Mouse (Mus musculus) hindbrain, postnatal 0 days (tissue): ENCODE data around the gene Hoxd10. TPM values are rescaled to one million over a fixed set of nuclear protein-coding genes. Genes with fewer than 3 reads are reported as not detected.

Experiments
- ATAC-seq: fragments of 200-750 bp; cut with Nextera tagmentation; 2 replicates; pipeline ENCODE4 v1.8.0; 2017; ENCODE audit warnings: mild to moderate bottlenecking, moderate TSS enrichment, moderate library complexity
- DNase-seq: peaks from one replicate; pipeline ENCODE4 v3.0.0-alpha.2; 2015; ENCODE audit warnings: low spot score
- H3K27ac ChIP-seq: fragments of 300-500 bp; sonication (generic); 2 replicates; pipeline ENCODE4 v1.5.1; 2014; ENCODE audit warnings: mild to moderate bottlenecking
- H3K27me3 ChIP-seq: fragments of 300-500 bp; sonication (generic); 2 replicates; pipeline ENCODE4 v1.6.1; 2014; ENCODE audit warnings: low read length, mixed read lengths; ENCODE audit not compliant: insufficient read depth
- H3K36me3 ChIP-seq: fragments of 300-500 bp; sonication (generic); 2 replicates; pipeline ENCODE4 v1.6.1; 2014; ENCODE audit warnings: low read length, mixed read lengths; ENCODE audit not compliant: insufficient read depth
- H3K4me1 ChIP-seq: fragments of 300-500 bp; sonication (generic); 2 replicates; pipeline ENCODE4 v1.6.1; 2014; ENCODE audit warnings: antibody characterized with exemption, low read length, mixed read lengths; ENCODE audit not compliant: insufficient read depth
- H3K4me2 ChIP-seq: fragments of 300-500 bp; sonication (generic); 2 replicates; pipeline ENCODE4 v1.6.1; 2014; ENCODE audit warnings: low read depth, mild to moderate bottlenecking, low read length, moderate library complexity, mixed read lengths
- H3K4me3 ChIP-seq: fragments of 300-500 bp; sonication (generic); 2 replicates; pipeline ENCODE4 v1.5.1; 2014; ENCODE audit warnings: low read length
- H3K9ac ChIP-seq: fragments of 300-500 bp; sonication (generic); replicated peaks from 2 replicates; pipeline ENCODE4 v1.6.1; 2014; ENCODE audit warnings: mild to moderate bottlenecking, low read length, moderate library complexity, mixed read lengths
- H3K9me3 ChIP-seq: fragments of 300-500 bp; sonication (generic); 2 replicates; pipeline ENCODE4 v1.6.1; 2016; ENCODE audit warnings: low read length, mixed read lengths
- CTCF ChIP-seq: IDR thresholded peaks from 2 replicates; pipeline ENCODE4 v1.5.1; 2016; ENCODE audit warnings: antibody characterized with exemption, control low read depth, low read depth
- WGBS: fragments of 180-500 bp; shearing (Covaris S2); extraction: QIAGEN DNeasy Blood & Tissue Kit; methylation state at CpG from one replicate; pipeline ENCODE4 v1.1.7; 2014; 5-methylcytosine and 5-hydroxymethylcytosine counted together
- polyA plus RNA-seq: library from polyadenylated mRNA; unstranded; fragments of >200 nt; fragmentation: Nextera tagmentation; extraction: Ambion mirVana; gene quantifications from 2 replicates; pipeline ENCODE4 v1.2.1, GENCODE M21; 2015
- total RNA-seq: library from RNA; depleted of rRNA; stranded (reverse); fragments of >200 nt; gene quantifications from 2 replicates; pipeline ENCODE4 v1.2.3, GENCODE M21; 2014

The Hoxd10 gene
- total and polyA plus RNA-seq, 2 experiments from 2014 or later, result not detected

DNA sequence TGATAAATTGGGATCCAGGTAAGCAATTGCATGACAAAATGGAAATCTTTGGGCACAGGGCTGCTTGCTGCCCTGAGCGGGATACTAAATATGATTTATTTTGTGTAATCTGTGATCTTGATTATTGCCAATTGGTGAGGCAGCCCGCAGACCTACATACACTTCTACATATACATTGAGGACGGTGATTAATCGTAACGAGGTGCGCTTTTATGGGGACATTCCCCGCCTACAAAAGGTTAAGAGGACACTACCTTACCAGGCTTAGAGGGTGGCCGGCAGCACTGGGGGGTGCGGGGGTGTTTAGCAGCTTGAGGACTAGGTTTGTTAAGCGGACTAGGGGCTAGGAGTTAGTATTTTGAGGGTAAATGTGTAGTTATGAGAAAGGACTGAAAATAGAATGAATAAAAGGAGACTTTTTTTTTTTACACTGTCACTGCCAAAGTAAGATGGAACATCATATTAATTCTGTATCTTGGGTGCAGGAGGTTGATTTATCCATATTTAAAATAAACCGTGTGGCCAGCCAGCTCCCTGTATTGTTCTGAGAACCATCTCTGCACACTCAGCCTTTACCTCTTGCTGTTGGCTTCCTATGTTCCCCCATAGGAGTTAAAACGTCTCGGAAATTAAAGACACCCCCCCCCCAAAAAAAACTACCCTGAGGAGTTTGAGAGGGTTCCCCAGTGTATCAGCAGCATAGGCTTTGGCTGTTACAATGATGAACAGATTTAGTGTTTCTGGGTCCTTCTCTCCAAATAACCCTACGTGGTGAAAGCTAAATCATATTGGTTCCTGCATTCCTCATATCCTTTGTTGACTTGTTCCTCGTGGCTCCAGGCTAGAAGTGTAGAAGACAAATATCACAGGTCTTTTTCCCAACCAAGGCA is 45.2 kb downstream of the Hoxd10 start:
- peak overlapping the region; percentile 49 for H3K4me2 ChIP-seq
- WGBS, result 3% methylated on average over 15 of the region's 15 CpGs
- peak overlapping the region; percentile 84 for H3K27ac ChIP-seq

DNA sequence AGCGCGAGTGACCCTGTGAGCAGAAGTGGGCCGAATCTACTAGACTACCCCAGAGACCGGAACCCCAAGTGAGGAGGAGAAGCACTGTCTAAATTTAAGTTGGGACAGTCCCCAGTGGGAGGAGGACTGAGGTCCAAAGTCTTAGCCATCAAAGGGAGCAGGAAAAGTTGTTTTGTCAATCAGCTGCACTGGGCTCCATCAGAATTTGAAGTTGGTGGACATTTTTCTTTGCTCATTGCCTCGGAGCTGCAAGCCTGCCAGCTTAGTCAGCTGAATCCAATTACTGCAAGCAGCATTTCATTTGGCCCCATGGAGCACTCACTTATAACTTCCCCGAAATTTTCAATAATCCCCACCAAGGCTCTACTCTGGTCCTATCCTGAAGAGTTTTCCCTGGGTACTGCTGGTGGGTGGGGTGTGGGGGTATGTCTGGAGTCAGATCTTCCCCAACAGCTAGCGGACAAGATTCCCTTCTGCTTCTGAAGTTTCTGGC is 45.9 kb downstream of the Hoxd10 start:
- Histone ChIP-seq H3K4me2 (peak overlapping the region; percentile 49), H3K4me1 (no peaks in the 10 kb centered on the region), H3K36me3 (no peaks in the 10 kb centered on the region), H3K9ac (peak overlapping the region; percentile 53), H3K27me3 (peaks cover 57% of the 10 kb centered on the region), H3K27ac (peak overlapping the region; percentile 84), H3K9me3 (no peaks in the 10 kb centered on the region), H3K4me3 (peak overlapping the region; percentile 33)
- TF ChIP-seq CTCF, result no peak
- ATAC-seq (no peak), DNase-seq (peak; percentile 45)
- WGBS, result 12% methylated on average over 7 of the region's 7 CpGs

More for the DNA sequence above, 45.2 kb downstream of the Hoxd10 start:
- Histone ChIP-seq H3K36me3 (no peaks in the 10 kb centered on the region), H3K4me1 (no peaks in the 10 kb centered on the region), H3K4me3 (peak overlapping the region; percentile 33), H3K27me3 (peaks cover 54% of the 10 kb centered on the region), H3K9ac (peak overlapping the region; percentile 53), H3K9me3 (no peaks in the 10 kb centered on the region)
- ATAC-seq (no peak), DNase-seq (peak; percentile 29)
- no peak for TF ChIP-seq CTCF

DNA sequence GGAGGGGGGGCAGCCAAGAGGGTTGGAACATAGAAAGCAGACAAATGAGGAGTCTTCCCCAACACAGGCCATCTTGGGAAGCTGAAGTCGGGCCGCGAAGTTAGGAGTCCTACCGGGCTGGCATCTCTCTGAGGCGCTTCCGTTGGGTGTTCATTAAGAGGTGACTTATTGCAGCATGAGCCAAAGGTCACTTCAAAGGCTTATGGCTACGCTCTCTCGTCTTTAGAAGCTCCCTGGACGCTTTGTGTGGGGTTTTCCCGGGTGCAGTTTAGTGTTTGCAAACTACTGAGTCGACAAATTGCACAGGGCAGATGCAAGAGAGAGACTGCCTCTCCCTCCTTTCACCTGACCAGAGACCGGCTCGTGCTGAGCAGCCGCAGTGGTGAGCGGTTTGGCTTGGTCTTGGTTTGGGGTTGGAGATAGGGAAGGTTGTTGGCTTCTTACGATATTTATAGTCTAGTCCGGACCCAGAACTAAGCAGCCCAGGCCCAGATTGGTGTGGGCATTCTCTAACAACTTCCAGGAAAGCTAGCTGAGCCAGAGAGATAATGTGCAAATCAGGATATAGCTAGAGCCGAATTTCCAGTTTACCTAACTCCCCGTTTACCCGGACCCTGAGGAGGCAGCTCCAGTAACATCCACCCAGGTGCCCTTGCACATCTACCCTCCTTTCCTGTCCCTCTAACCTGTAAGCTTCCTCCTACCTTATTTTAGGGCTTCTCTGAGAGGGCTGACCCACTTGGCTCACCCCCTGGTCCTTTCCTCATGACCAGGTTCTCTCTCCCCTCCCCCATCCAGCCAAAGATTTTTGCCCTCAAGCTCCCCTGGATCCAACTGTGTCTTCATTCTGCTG is 47.1 kb downstream of the Hoxd10 start:
- Histone ChIP-seq H3K9ac (peak overlapping the region; percentile 53), H3K9me3 (no peaks in the 10 kb centered on the region), H3K27me3 (peaks cover 66% of the 10 kb centered on the region), H3K4me2 (peak overlapping the region; percentile 49), H3K4me3 (peak overlapping the region; percentile 33), H3K36me3 (no peaks in the 10 kb centered on the region), H3K27ac (peak overlapping the region; percentile 84), H3K4me1 (no peaks in the 10 kb centered on the region)
- DNase-seq (peak; percentile 39), ATAC-seq (no peak)
- no peak for TF ChIP-seq CTCF
- WGBS, result 3% methylated on average over 20 of the region's 20 CpGs

DNA sequence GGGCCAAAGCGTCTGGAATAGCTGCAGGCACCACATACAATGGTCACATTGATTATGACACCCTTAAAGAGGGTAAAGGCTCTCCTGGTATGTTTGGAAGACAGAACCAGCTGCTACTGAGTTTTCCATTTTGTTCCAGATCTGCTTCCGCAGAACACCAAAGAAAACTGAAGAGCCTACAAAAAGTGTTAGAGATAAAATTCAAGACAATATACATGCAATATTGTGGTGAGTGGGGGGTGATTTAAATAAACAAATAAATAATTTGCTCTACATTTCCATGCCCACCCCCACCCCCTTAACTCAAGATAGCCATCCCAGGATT is 47.7 kb downstream of the Hoxd10 start:
- no peak for TF ChIP-seq CTCF
- Histone ChIP-seq H3K36me3 (no peaks in the 10 kb centered on the region), H3K4me3 (peak overlapping the region; percentile 33), H3K4me2 (peak overlapping the region; percentile 49), H3K4me1 (no peaks in the 10 kb centered on the region), H3K27ac (peak overlapping the region; percentile 84), H3K9ac (peak overlapping the region; percentile 53; the same call in 1 of the 2 replicates), H3K9me3 (no peaks in the 10 kb centered on the region), H3K27me3 (peaks cover 67% of the 10 kb centered on the region)
- no peak for ATAC-seq
- 2% methylated on average over 2 of the region's 2 CpGs for WGBS
- no peak for DNase-seq

DNA sequence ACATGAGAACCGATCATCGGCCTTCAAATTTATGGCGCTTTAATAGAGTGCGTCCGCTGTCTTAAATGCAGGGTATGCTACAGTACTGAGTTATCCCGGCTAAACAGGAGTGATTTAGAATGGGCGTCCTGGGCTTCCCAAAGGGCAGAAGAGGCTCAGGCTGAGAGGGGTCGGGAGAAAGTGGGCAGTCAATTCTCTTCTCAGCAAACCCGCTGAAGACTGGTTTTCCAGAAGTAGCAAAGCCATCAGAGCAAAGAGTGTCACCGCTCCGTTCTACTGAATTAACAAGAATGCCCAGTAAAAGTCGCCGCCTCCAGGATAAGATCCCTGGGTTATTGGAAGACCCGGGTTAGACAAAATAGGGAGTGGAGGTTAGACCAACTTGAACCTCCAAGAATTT is 48.1 kb downstream of the Hoxd10 start:
- Histone ChIP-seq H3K4me2 (peak overlapping the region; percentile 49), H3K27me3 (peaks cover 68% of the 10 kb centered on the region), H3K27ac (peak overlapping the region; percentile 84), H3K36me3 (no peaks in the 10 kb centered on the region), H3K4me1 (no peaks in the 10 kb centered on the region), H3K4me3 (peak overlapping the region; percentile 33), H3K9ac (peak overlapping the region; percentile 49), H3K9me3 (no peaks in the 10 kb centered on the region)
- DNase-seq (no peak), ATAC-seq (no peak)
- WGBS, result 2% methylated on average over 14 of the region's 14 CpGs
- TF ChIP-seq CTCF, result no peak

DNA sequence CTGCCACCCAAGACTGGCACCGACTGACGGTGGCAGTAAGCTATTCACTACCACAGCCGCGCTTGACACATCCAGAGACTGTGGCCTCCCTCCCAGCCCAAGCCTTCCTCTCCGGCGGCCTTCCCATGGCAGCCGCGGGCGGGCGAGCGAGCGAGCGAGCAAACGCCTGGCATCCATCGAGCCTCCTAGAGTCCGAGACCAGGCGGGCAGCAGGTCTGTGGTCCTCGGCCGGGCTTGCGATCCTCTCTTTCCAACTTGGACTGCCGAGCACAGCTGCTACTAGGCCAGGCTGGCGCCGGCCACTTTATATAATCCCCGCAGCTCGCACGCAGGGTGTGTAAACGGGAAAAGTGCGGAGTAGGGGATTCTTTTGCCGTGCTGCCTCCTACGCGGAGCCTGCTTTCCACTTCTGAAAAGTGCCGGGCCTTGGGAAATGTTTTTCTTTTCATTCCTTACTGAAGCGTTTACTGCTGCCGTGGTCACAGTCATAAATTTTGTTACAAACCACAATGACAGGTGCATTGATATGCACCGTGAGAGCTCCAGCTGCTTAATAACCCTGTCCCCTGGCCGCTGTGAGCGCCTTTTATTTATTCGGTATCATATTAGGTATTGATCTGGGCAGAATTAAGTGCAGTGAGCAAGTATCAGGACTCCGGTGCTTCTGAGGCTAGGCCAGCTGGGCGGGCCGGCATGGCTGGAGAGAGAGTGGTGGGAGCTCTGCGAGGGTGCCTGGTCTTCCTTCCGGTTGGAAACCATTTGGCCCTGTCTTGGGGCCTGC is 48.8 kb downstream of the Hoxd10 start:
- peaks cover 74% of the 10 kb centered on the region for H3K27me3 ChIP-seq
- H3K9me3 ChIP-seq, result no peaks in the 10 kb centered on the region
- TF ChIP-seq CTCF, result no peak
- ATAC-seq (0 out of 2 replicates have a peak, but pooled peaks have one; percentile 39), DNase-seq (peak; percentile 40)
- WGBS, result 1% methylated on average over 43 of the region's 43 CpGs
- H3K4me3 ChIP-seq, result peak overlapping the region; percentile 33
- peak overlapping the region; percentile 49 for H3K9ac ChIP-seq
- H3K27ac ChIP-seq, result peak overlapping the region; percentile 84
- H3K36me3 ChIP-seq, result no peaks in the 10 kb centered on the region
- no peaks in the 10 kb centered on the region for H3K4me1 ChIP-seq
- peak overlapping the region; percentile 49 for H3K4me2 ChIP-seq
